Mouse (Mus musculus) erythroblast, adult 5-6 weeks (primary cell): ENCODE data around the gene Ctse. TPM values are rescaled to one million over a fixed set of nuclear protein-coding genes. Genes with fewer than 3 reads are reported as not detected.
A peak's percentile ranks its signal among the peaks of the same experiment; 100 is the strongest.

Experiments used
- ATAC-seq: replicated peaks from 2 replicates; pipeline ENCODE4 v1.8.0; 2016; ENCODE audit warnings: moderate number of reproducible peaks, mild to moderate bottlenecking, moderate TSS enrichment, inconsistent platforms; ENCODE audit not compliant: poor library complexity, low FRiP score, severe bottlenecking
- total RNA-seq, 2 experiments: library from RNA; stranded (forward) in 1 of 2; stranded (reverse) in 1 of 2; fragments of 150-400 nt in 1 of 2; fragments of 200-764, 138-1000 nt in 1 of 2; gene quantifications; 2 replicates each; pipeline versions ENCODE4 v1.2.3 to v1.2.4; 2015 to 2017; ENCODE audit warnings: low replicate concordance in 2 of 2

The Ctse gene
- total RNA-seq, 2 experiments from 2014 or later = 1,472 to 1,836 TPM

- no peak for ATAC-seq
Observed at GRCm38 (mm10) chr1:131695308-131695707, 57.2 kb downstream of the Ctse start.

GRCm38 (mm10) chr1:131696325-131696724, 58.2 kb downstream of the Ctse start:
- ATAC-seq = no peak

- no peak for ATAC-seq
Observed at GRCm38 (mm10) chr1:131698770-131699169, 60.7 kb downstream of the Ctse start.

GRCm38 (mm10) chr1:131699642-131700041, 61.5 kb downstream of the Ctse start:
- no peak for ATAC-seq

DNA sequence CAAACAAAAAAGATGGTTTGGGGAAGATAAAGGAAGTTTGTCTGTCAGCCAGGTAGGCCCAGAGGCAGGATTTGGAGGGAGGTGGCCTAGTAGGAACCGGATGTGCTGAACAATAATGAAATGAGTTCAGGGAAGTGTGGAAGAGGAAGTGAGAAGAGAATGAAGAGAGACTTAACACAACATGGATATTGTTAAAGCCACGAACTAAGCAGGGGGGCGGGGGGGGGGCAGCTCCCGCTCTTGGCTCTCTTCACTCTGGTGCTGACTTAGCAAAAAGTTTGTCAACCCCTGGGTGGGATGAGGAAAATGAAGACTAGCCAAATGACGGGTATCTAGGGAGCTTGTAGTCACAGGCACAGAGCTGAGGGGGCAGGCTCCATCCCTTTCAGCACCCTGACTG, 62.3 kb downstream of the Ctse start:
- no peak for ATAC-seq

DNA sequence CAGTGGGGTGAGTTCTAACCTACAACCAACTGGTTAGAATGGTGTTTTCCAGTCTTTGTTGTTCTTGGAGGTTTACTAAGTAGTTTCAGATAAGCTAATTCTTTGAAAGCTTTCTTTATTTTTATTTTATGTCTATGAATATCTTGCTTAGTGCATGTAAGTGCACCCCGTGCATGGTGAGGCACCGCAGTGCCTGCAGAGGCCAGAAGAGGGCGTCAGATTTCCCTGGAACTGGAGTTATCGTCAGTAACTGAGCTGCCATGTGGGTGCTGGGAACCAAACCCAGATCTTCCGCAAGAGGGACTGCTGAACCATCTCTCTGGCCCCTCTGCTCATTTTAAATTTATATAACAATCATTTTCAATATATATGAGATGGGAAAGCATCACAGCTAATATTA, 63.3 kb downstream of the Ctse start:
- ATAC-seq = no peak

- no peak for ATAC-seq
Observed at GRCm38 (mm10) chr1:131702094-131702766, 64.1 kb downstream of the Ctse start.

- ATAC-seq = no peak
Observed at GRCm38 (mm10) chr1:131703482-131703881, 65.4 kb downstream of the Ctse start.

- peak; percentile 71; the same call in 1 of the 2 replicates for ATAC-seq
Observed at GRCm38 (mm10) chr1:131708338-131708737, 70.2 kb downstream of the Ctse start.

- no peak for ATAC-seq
Observed at GRCm38 (mm10) chr1:131711518-131711917, 73.4 kb downstream of the Ctse start.

GRCm38 (mm10) chr1:131712386-131712785, 74.3 kb downstream of the Ctse start:
- ATAC-seq = peak; percentile 61; the same call in 1 of the 2 replicates

GRCm38 (mm10) chr1:131714388-131715337, 76.6 kb downstream of the Ctse start:
- no peak for ATAC-seq

DNA sequence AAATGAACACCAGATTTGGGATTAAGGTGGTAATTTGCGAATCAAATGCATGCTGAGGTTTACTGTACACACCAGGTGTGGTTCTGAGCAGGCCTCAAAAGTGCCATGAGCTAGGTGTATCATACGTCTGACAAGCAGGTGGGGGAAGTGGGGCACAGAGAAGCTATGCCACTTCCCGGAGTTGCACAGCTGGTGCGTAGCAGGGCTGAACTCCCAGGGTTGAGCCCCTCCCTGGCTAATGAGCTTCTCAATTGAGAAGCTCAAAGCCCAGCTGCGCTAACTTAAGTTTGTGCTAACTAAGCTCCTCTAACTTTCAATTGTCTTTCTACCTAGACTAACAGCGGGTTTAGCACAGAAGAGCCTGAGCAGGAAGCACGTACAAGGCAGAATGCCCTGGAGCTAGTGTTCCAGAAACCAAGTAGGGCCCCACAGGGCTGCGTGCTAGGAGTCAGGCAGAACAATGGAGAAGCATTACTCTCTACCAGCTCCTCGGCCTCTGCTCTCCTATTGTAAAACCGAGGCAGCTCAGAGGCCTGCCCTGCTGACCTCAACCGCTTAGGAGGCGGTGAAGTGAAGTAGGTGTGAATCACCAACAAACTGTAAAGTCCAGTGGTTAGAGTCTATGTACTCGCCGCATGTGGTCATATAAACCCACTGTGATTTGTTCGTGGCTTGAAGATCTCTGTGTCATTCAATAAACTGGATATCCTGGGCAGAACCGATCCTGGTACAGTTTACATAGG, 81.0 kb downstream of the Ctse start:
- ATAC-seq = no peak

GRCm38 (mm10) chr1:131721989-131722388, 83.9 kb downstream of the Ctse start:
- no peak for ATAC-seq

DNA sequence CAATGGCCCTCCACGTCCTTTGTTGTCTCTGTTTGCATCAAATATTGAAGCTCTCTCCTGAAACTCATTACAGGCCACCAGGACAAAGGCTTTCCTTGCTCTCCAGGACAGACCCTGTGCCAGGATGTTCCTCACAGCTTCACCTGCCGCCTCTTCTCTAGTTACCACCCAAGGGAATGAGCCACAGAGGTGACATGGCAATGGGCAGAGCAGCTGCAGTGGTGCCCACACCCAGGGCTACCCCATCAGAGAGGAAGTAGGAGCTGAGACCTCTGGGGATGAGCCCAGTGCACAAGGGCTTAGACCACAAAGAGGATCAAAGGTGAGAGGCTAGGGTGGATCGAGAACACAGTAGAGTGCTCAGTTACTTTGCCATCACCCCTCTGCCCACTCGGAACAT, 85.4 kb downstream of the Ctse start:
- ATAC-seq = no peak

Other genes starting within 250 kb of the Ctse start
- 16.7 and 20.7 TPM in 2 replicates for gene Srgap2, start 111.0 kb upstream of the Ctse start, total RNA-seq (2015; ENCODE audit: low replicate concordance)
- gene Srgap2, start 111.0 kb upstream of the Ctse start, total RNA-seq (2017; ENCODE audit: low replicate concordance) = 9.9 and 16.5 TPM in 2 replicates
- gene Fam72a, start 110.4 kb upstream of the Ctse start, total RNA-seq (2015; ENCODE audit: low replicate concordance) = 3.1 TPM in 1 of 2 replicates, not detected in the other
- gene Fam72a, start 110.4 kb upstream of the Ctse start, total RNA-seq (2017; ENCODE audit: low replicate concordance) = 0.43 TPM in 1 of 2 replicates, not detected in the other
- gene Avpr1b, start 39.1 kb upstream of the Ctse start, total RNA-seq (2015; ENCODE audit: low replicate concordance) = not detected in 2 replicates
- gene Avpr1b, start 39.1 kb upstream of the Ctse start, total RNA-seq (2017; ENCODE audit: low replicate concordance) = not detected in 2 replicates
- 0.58 and 1.0 TPM in 2 replicates for gene Rab7b, start 50.4 kb downstream of the Ctse start, total RNA-seq (2015; ENCODE audit: low replicate concordance)
- 2.6 and 7.2 TPM in 2 replicates for gene Rab7b, start 50.4 kb downstream of the Ctse start, total RNA-seq (2017; ENCODE audit: low replicate concordance)
- gene Slc26a9, start 105.7 kb downstream of the Ctse start, total RNA-seq (2015; ENCODE audit: low replicate concordance) = not detected in 2 replicates
- gene Slc26a9, start 105.7 kb downstream of the Ctse start, total RNA-seq (2017; ENCODE audit: low replicate concordance) = not detected in 2 replicates
- not detected in 2 replicates for gene Pm20d1, start 159.1 kb downstream of the Ctse start, total RNA-seq (2015; ENCODE audit: low replicate concordance)
- not detected in 2 replicates for gene Pm20d1, start 159.1 kb downstream of the Ctse start, total RNA-seq (2017; ENCODE audit: low replicate concordance)
- 0.96 and 1.3 TPM in 2 replicates for gene Slc41a1, start 189.2 kb downstream of the Ctse start, total RNA-seq (2015; ENCODE audit: low replicate concordance)
- gene Slc41a1, start 189.2 kb downstream of the Ctse start, total RNA-seq (2017; ENCODE audit: low replicate concordance) = 0.56 TPM in 1 of 2 replicates, not detected in the other
- 9.0 and 11.3 TPM in 2 replicates for gene Rab29, start 228.9 kb downstream of the Ctse start, total RNA-seq (2015; ENCODE audit: low replicate concordance)
- 5.2 and 14.2 TPM in 2 replicates for gene Rab29, start 228.9 kb downstream of the Ctse start, total RNA-seq (2017; ENCODE audit: low replicate concordance)